In genomic region chr5:121384757-121385460, GRCm38 (mm10) we compare ENCODE assay signal across 8 mouse cellular contexts. TPM values are rescaled to one million over a fixed set of nuclear protein-coding genes. Genes with fewer than 3 reads are reported as not detected.
A peak's percentile ranks its signal among the peaks of the same experiment; 100 is the strongest.
DNase-seq lines count a peak whose midpoint lies in the region; ATAC-seq lines count a peak whose summit lies in the region.

No protein-coding gene starts in this region.

- H3K36me3 ChIP-seq in hindbrain, embryonic 12.5 days, result peaks cover 27% of the 10 kb centered on the region
- peaks cover 14% of the 10 kb centered on the region for H3K36me3 ChIP-seq in midbrain, embryonic 14.5 days (ENCODE audit: control insufficient read depth, insufficient read depth, low read length)

- peaks cover 22% of the 10 kb centered on the region for H3K4me1 ChIP-seq in hindbrain, embryonic 12.5 days
- H3K4me1 ChIP-seq in midbrain, embryonic 14.5 days (ENCODE audit: control insufficient read depth, insufficient read depth, low read length), result peaks cover 15% of the 10 kb centered on the region

- 5% methylated on average over 35 of the region's 47 CpGs for WGBS in hindbrain, embryonic 12.5 days
- 2% methylated on average over 46 of the region's 47 CpGs for WGBS in midbrain, embryonic 14.5 days

- H3K9ac ChIP-seq in hindbrain, embryonic 12.5 days, result peak overlapping the region; percentile 87
- H3K9ac ChIP-seq in midbrain, embryonic 14.5 days (replicated peaks; ENCODE audit: low read length), result peak overlapping the region; percentile 67

- H3K4me3 ChIP-seq in hindbrain, embryonic 12.5 days, result peak overlapping the region; percentile 86
- peak overlapping the region; percentile 65 for H3K4me3 ChIP-seq in midbrain, embryonic 14.5 days (replicated peaks; ENCODE audit: low read depth, low read length)

- DNase-seq in adrenal gland, postnatal 14 days, result peak; percentile 70
- no peak for DNase-seq in adrenal gland, postnatal 4 days (ENCODE audit: low spot score in 2 of 2)
- peak; percentile 54 for DNase-seq in NIH3T3 (ENCODE audit: low read depth)
- DNase-seq in fibroblast of lung, adult 2 months (ENCODE audit: low read depth), result peak; percentile 17
- peak; percentile 59 for DNase-seq in liver
- no peak for DNase-seq in midbrain, embryonic 14.5 days
- DNase-seq in yolk sac, embryonic 10.5 days (ENCODE audit: low spot score), result peak; percentile 83

- ATAC-seq in hindbrain, embryonic 12.5 days (ENCODE audit: low FRiP score), result peak; percentile 73
- peak; percentile 78 for ATAC-seq in midbrain, embryonic 14.5 days (ENCODE audit: low FRiP score, low TSS enrichment)

- peaks cover 5% of the 10 kb centered on the region for H3K9me3 ChIP-seq in hindbrain, embryonic 12.5 days (replicated peaks)
- H3K9me3 ChIP-seq in midbrain, embryonic 14.5 days (ENCODE audit: control insufficient read depth, low read length), result no peaks in the 10 kb centered on the region

- peaks cover 3% of the 10 kb centered on the region; the same call in 1 of the 2 replicates for H3K27me3 ChIP-seq in hindbrain, embryonic 12.5 days
- no peaks in the 10 kb centered on the region for H3K27me3 ChIP-seq in midbrain, embryonic 14.5 days (ENCODE audit: control insufficient read depth, insufficient read depth, low read length)

- peak overlapping the region; percentile 75 for H3K4me2 ChIP-seq in hindbrain, embryonic 12.5 days (replicated peaks)
- peak overlapping the region; percentile 66 for H3K4me2 ChIP-seq in midbrain, embryonic 14.5 days (ENCODE audit: low read length)

- peak overlapping the region; percentile 81 for H3K27ac ChIP-seq in hindbrain, embryonic 12.5 days
- H3K27ac ChIP-seq in midbrain, embryonic 14.5 days (replicated peaks; ENCODE audit: low read depth, low read length), result peak overlapping the region; percentile 86

RNA-seq across cellular contexts. Expression of gene Trafd1, which starts 0.5 kb away (rescaled TPM):
- 38.1 and 52.2 TPM in 2 replicates for total RNA-seq in adrenal gland, postnatal 14 days (2021)
- total RNA-seq in adrenal gland, postnatal 4 days (2021), result 10 to 100 TPM; 58.7 to 77.7 TPM
- polyA plus RNA-seq in hindbrain, embryonic 12.5 days (2016; fragmentation: Nextera tagmentation; extraction: Ambion mirVana), result 115 and 116 TPM in 2 replicates
- polyA plus RNA-seq in midbrain, embryonic 14.5 days (2014; fragmentation: Nextera tagmentation; extraction: Ambion mirVana), result 137 and 146 TPM in 2 replicates

RNA-seq across cellular contexts. Expression of gene Naa25, which starts 12.8 kb away (rescaled TPM):
- total RNA-seq in adrenal gland, postnatal 14 days (2021), result 34.7 and 36.3 TPM in 2 replicates
- total RNA-seq in adrenal gland, postnatal 4 days (2021), result 10 to 100 TPM; 29.9 to 31.7 TPM
- polyA plus RNA-seq in hindbrain, embryonic 12.5 days (2016; fragmentation: Nextera tagmentation; extraction: Ambion mirVana), result 42.7 and 43.3 TPM in 2 replicates
- polyA plus RNA-seq in midbrain, embryonic 14.5 days (2014; fragmentation: Nextera tagmentation; extraction: Ambion mirVana), result 42.9 and 60.7 TPM in 2 replicates

Comparison
In these comparisons a context has a peak if more than half of its experiments do, and no peak if none do; other contexts are left out.
1. DNase-seq: peak in adrenal gland, postnatal 14 days (single experiment), NIH3T3 (single experiment), fibroblast of lung, adult 2 months (single experiment), liver (single experiment) and yolk sac, embryonic 10.5 days (single experiment); none in adrenal gland, postnatal 4 days (0 of 2) and midbrain, embryonic 14.5 days (single experiment).